ENCODE assay signal across 21 mouse cellular contexts in the genomic region with DNA sequence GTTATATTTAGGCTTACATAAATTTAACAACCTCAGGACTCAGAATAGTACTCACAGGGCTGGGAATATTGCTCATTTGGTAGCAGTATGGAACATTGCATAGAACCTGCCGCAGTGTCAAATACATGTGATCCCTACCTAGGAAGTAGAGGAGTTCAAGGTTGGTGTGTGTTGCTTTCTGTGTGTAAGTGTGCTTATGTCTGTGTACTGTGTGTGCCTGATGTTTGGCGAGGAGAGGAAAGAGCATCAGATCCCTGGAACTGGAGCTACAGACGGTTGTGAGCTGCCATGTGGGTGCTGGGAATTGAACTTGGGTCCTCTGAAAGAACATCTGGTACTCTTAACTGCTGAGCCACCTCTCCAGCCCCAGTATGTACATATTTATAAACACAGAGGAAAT. TPM values are rescaled to one million over a fixed set of nuclear protein-coding genes. Genes with fewer than 3 reads are reported as not detected.
DNase-seq lines count a peak whose midpoint lies in the region; ATAC-seq lines count a peak whose summit lies in the region.
"Had no signal": no experiment of that assay in that cellular context is flagged by ENCODE, and none has a peak within 500 bp of the region (broad histone marks: within the 10 kb centered on the region; RNA-seq: fewer than 3 reads in every experiment).

No protein-coding gene starts in this region.

- H3K9ac ChIP-seq in forebrain, embryonic 13.5 days = no peak overlapping the region

- WGBS in forebrain, embryonic 10.5 days = 88% methylated on average over 3 of the region's 3 CpGs
- 91% methylated on average over 3 of the region's 3 CpGs for WGBS in forebrain, embryonic 13.5 days
- WGBS in heart, embryonic 10.5 days = 87% methylated on average over 3 of the region's 3 CpGs

- peak; percentile 10 for DNase-seq in forebrain, embryonic 10.5 days (ENCODE audit: extremely low spot score, low spot score)
- peak; percentile 68 for DNase-seq in heart, adult 11 months
- DNase-seq in heart, postnatal 25 days (ENCODE audit: low spot score) = no peak
- DNase-seq in heart, embryonic 10.5 days (ENCODE audit: low spot score) = peak; percentile 51
- DNase-seq in heart, adult 9 months (ENCODE audit: low spot score in 2 of 2) = no peak
- peak; percentile 2 for DNase-seq in right cerebral cortex, postnatal 25 days
- DNase-seq in right cerebral cortex, adult 18-20 months = no peak
- DNase-seq: adrenal gland, adult 2 months; adrenal gland, adult 8-10 months; adrenal gland, postnatal 10 days; adrenal gland, postnatal 14 days; adrenal gland, postnatal 25 days; adrenal gland, postnatal 36 days; B cell, adult 2 months; cerebellum, adult 11 months; cerebellum, adult 11-12 months had no signal

- ATAC-seq in forebrain, embryonic 13.5 days = no peak
- ATAC-seq: activated CD4-positive, CD25-positive, alpha-beta regulatory T cell, adult 4 months; CD4-positive, CD25-positive, alpha-beta regulatory T cell, adult 4 months; Patski had no signal

- H3K4me1 ChIP-seq in forebrain, embryonic 10.5 days = peaks cover 6% of the 10 kb centered on the region; the same call in 1 of the 2 replicates
- H3K4me1 ChIP-seq in forebrain, embryonic 13.5 days = no peaks in the 10 kb centered on the region
- peaks cover 13% of the 10 kb centered on the region; the same call in 1 of the 2 replicates for H3K4me1 ChIP-seq in heart, embryonic 10.5 days

- 0 out of 2 replicates have a peak, but pooled peaks cover 5% of the 10 kb centered on the region for H3K36me3 ChIP-seq in forebrain, embryonic 10.5 days (replicated peaks)
- peaks cover 3% of the 10 kb centered on the region; the same call in 1 of the 2 replicates for H3K36me3 ChIP-seq in forebrain, embryonic 13.5 days (ENCODE audit: poor library complexity, severe bottlenecking)
- no peaks in the 10 kb centered on the region for H3K36me3 ChIP-seq in heart, embryonic 10.5 days

- H3K4me3 ChIP-seq in forebrain, embryonic 10.5 days = no peak overlapping the region
- no peak overlapping the region for H3K4me3 ChIP-seq in forebrain, embryonic 13.5 days
- no peak overlapping the region for H3K4me3 ChIP-seq in heart, embryonic 10.5 days

- intact Hi-C loops in heart, postnatal 25 days (cut with DNase I) = loop anchor here (2.0 to 5.0 kb wide), 3 partner anchors 41 to 456 kb away; no protein-coding TSS in a partner anchor

- H3K27ac ChIP-seq in forebrain, embryonic 10.5 days = no peak overlapping the region
- H3K27ac ChIP-seq in forebrain, embryonic 13.5 days = no peak overlapping the region
- no peak overlapping the region for H3K27ac ChIP-seq in heart, embryonic 10.5 days

- H3K27me3 ChIP-seq in forebrain, embryonic 10.5 days (ENCODE audit: poor library complexity, severe bottlenecking) = no peaks in the 10 kb centered on the region
- no peaks in the 10 kb centered on the region for H3K27me3 ChIP-seq in forebrain, embryonic 13.5 days
- H3K27me3 ChIP-seq in heart, embryonic 10.5 days (ENCODE audit: insufficient read depth, poor library complexity, severe bottlenecking) = no peaks in the 10 kb centered on the region
- H3K27me3 ChIP-seq: CH12.LX, Patski had no signal

- H3K4me2 ChIP-seq in forebrain, embryonic 13.5 days = no peak overlapping the region

- no peaks in the 10 kb centered on the region for H3K9me3 ChIP-seq in forebrain, embryonic 10.5 days
- no peaks in the 10 kb centered on the region for H3K9me3 ChIP-seq in forebrain, embryonic 13.5 days (replicated peaks)
- no peaks in the 10 kb centered on the region for H3K9me3 ChIP-seq in heart, embryonic 10.5 days

RNA-seq across cellular contexts. Expression of a gene that starts 38.6 kb away (rescaled TPM):
- polyA plus RNA-seq in forebrain, embryonic 10.5 days (2016; fragmentation: Nextera tagmentation; extraction: Ambion mirVana) = 17.9 and 18.4 TPM in 2 replicates
- polyA plus RNA-seq in forebrain, embryonic 13.5 days (2015; fragmentation: Nextera tagmentation; extraction: Ambion mirVana) = 26.3 and 27.4 TPM in 2 replicates
- total RNA-seq in heart, postnatal 25 days (2021) = 100 to 1,000 TPM in 1 of 2 experiments, 10 to 100 TPM in 1; 97.2 to 125 TPM
- polyA plus RNA-seq in heart, embryonic 10.5 days (2016; fragmentation: Nextera tagmentation; extraction: Ambion mirVana) = 17.3 and 21.3 TPM in 2 replicates

Comparison
In these comparisons a context has a peak if more than half of its experiments do, and no peak if none do; other contexts are left out.
1. DNase-seq: peak in forebrain, embryonic 10.5 days (single experiment), heart, adult 11 months (single experiment), heart, embryonic 10.5 days (single experiment) and right cerebral cortex, postnatal 25 days (single experiment); none in heart, postnatal 25 days (single experiment), heart, adult 9 months (0 of 2) and right cerebral cortex, adult 18-20 months (single experiment).